Mouse (Mus musculus): Measurements from ENCODE around the gene Peli2.

The Peli2 gene

DNA sequence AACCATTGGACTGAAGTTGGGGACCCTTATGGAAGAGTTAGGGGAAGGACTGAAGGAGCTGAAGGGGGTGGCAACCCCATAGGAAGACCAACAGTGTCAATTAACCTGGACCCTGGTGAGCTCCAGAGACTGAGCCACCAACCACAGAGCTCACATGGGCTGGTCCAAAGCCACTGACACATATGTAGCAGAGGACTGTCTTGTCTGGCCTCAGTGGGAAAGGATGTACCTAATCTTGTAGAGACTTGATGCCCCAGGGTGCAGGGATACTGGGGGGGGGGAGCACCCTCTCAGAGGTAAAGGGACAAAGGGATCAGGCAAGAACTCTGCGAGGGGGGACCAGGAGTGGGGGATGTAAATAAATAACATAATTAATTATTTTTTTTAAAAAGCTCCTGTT, 176.2 kb downstream of the Peli2 start:
- no peak for DNase-seq

DNA sequence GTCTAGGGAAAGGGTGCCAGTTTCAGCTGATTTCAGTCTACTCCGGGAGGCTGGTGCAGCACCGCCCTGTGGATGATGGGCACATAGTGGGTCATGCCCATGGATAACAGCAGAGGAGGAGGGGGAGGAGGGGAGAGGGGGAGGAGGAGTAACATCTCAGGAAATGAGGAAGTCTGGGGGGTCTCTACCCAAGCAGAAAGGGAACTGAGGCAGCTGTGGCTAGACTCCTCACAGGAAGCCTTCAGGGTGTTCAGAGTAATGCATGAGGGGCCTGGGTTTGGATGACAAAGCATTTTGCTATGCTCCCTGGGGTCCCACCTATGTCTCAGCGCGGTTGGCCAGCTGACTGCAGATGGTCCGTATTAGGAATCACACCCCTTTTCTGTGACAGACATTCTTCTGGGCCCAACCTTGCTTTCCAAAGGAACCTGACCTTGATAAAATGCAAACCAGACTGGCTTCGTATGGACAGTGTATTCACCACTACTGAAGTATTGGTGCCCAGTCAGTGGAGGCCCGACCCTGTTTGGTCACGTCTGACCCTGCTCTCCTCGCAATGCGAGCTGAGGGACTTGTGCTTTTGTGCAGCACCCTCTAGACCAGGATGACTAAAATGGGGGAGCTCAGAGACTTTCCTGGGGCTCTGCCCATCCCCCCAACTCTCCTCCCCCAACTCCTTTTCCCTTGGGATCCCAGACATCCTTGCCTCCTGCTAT, 182.0 kb downstream of the Peli2 start:
- DNase-seq: no peak

DNA sequence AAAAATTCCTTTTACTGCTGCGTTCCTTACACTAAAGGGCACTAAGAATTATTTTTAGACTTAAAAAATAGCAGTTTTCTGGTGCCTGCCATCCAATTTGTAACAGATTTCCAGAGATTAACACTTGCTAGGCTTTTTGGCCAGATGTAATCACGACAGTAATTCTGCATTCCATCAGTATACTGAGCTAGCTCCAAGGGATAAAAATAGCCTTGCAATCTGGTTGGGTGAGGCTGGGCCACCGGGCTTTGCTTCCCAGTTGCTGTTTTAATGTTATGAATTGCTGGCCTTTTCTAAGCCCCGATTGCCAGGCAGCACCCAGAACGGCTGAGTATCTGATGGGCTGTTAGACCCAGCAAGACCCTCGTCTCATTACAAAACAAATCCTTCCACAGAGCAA, 182.6 kb downstream of the Peli2 start:
- no peak for DNase-seq

DNA sequence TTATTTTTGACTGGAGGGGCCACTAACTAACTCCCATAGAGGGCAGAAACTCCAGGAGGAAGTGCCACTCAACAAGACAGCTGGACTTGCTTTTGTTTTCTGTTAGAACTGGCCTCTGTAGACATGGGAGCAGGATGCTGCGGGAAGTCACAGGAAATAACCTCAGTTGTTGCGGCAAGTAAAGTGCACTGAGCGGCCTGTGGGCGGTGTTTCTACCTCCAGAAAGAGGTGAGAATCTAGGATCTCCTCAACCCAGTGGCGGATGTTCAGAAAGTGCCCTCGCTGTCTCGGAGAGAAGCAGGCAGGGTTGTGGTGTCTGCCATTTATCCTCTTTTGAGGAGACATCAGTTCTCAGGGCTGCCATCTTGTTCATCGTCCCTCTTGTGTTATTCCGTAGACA, 183.2 kb downstream of the Peli2 start:
- DNase-seq: no peak

DNA sequence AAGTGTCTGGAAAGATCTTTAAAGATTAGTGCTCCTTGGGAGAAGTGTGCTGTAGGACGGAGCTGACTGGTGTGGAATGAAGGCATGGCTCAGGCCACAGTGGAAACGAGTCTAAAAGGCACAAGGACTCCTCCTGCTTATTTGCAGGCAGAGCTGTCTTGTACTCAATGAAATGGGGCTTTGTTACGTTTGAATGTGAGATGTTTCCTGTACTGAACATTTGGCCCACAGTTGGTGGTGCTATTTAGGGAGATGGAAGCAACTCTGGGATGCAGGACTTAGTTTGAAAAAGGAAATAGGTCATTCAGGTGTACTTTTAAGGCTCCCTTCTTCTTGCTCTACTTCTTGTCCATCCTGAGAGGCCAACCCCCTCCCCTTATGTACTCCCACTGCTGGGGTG, 192.6 kb downstream of the Peli2 start:
- DNase-seq: no peak

DNA sequence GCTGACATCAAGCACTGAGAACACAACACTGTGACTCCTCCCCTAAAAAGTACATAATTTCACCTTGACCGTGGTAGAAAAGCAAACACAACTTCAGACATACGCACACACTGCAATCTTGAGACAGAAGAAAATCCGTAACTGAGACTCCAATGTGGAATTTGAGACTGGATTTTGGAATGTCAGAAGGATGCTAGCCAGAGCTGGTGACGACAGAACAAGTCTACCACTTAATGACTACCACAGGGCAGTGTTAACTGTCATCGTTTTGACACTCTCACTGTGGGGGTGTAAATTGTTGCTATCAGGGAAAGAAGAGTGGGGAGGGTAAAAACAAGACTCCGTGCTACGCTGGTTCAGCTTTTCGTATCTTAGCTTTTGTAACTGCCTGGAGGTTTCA, 195.8 kb downstream of the Peli2 start:
- no peak for DNase-seq

DNA sequence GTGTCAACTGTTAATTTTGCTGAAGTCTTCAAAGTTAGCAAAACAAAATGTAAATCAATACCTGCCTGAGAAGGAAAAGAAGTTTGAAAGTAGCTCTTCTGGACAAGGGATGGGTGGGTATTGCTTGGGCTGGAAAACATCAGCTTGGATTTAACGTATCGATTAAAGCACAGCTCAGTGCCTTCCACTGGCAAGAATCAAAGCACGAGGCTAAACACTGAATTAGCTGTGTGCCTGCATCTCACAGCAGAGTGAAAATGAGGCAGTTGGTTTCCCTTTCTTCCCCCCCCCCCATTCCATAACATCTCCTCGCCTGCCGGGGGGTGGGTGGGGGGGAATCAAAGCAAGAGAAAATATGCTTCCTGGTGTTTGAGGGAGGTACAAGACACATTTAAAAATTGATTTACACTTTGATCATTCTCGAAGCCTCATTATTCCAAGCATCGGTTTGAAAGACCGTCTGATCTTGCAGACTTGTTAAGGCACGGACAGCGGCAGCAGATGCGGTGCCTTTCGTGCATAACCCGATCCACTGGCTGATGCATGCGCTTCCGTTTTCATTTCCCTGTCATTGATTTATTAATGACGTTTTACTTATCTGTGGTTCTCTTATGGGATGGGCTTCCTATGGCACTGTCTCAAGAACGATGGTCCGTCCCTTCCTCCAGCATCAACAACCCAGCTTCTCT, 203.3 kb downstream of the Peli2 start:
- no peak for DNase-seq

DNA sequence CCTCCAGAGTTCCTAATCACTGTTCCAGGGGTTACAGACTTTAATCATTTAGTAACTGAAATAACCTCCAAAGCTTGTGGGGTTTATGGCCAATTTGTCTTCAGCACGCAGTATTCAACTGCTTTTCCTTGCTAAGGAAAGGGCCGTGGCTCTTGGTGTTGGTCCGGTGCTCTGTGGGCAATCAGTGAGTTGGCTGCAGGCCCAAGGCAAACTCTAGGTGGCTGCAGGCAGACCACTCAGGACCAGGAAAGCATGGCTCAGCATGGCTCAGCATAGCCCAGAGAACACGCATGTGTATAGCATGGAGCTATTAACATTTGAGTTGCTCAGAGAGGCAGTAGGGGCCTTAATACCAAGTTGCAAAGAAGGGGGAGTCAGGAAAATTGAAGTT, 203.8 kb downstream of the Peli2 start:
- DNase-seq: no peak

DNA sequence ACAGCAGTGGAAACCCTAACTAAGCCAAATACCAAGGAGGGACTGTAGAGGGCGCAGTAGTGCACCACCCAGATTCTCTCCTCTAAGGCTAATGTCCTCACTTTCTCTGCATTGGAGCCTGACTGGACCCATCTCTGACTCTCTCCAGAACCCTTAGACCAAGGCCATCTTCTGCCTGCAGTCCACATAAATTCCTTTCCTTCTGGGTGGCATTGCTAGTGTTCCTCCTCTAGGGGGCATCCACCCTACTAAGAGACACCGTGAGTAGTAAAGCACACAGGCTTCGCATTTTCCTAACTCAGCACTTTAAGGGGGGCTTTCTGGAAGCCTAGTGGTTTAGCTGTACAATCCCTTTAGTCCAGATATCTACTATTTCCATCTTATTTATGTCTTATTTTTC, 207.1 kb downstream of the Peli2 start:
- no peak for DNase-seq

DNA sequence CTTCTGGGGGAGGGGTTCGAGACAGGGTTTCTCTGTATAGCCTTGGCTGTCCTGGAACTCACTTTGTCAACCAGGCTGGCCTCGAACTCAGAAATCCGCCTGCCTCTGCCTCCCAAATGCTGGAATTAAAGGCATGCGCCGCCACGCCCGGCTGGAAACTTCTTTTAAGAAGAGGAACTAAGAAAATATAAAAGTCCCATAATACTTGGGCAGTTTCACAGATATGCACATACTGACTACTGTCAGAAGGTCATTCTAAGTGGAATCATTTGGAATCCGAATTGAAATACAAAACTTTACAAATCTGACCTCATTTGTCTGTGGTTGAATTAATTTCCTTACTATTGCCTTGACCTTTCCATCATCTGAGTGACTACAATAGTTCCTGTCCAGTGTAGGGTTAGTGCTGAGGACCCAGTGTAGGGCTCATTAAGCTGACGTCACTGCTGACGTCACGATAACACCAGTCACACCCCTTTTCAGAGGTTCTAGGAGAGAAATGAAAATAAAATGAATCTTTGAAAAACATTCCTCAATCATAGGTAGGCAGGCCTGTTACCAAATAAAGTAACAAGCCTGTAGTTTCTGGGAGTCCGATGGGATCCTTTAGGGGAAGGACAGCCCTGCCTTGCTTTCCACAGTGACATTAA, 209.2 kb downstream of the Peli2 start:
- DNase-seq: no peak
